Mouse (Mus musculus) MEL (cell line): ENCODE data around the gene Efr3b.

ENCODE experiments used
- CTCF ChIP-seq, 3 experiments: IDR thresholded peaks in 2 of 3; conservative IDR thresholded peaks in 1 of 3; 2 replicates each; pipeline ENCODE4 v1.5.1; 2011 to 2012; ENCODE audit warnings: low read length in 3 of 3, low read depth in 2 of 3, mild to moderate bottlenecking in 2 of 3, improper control_type of control experiment in 1 of 3, inconsistent platforms in 1 of 3, mixed read lengths in 1 of 3, moderate library complexity in 1 of 3; ENCODE audit not compliant: control insufficient read depth in 1 of 3, insufficient read depth in 1 of 3, poor library complexity in 1 of 3, severe bottlenecking in 1 of 3
- E2F4 ChIP-seq: IDR thresholded peaks from 2 replicates; pipeline ENCODE4 v1.6.1; 2011; ENCODE audit warnings: low read depth, low read length, improper control_type of control experiment, borderline replicate concordance
- GATA1 ChIP-seq: IDR thresholded peaks from 2 replicates; pipeline ENCODE4 v1.6.1; 2011; ENCODE audit warnings: low read depth, low read length, improper control_type of control experiment
- JUND ChIP-seq: IDR thresholded peaks from 2 replicates; pipeline ENCODE4 v1.6.1; 2011; ENCODE audit warnings: low read depth, mild to moderate bottlenecking, improper control_type of control experiment, low read length
- MAX ChIP-seq: IDR thresholded peaks from 2 replicates; pipeline ENCODE4 v1.6.1; 2011; ENCODE audit warnings: low read length, improper control_type of control experiment
- MXI1 ChIP-seq: IDR thresholded peaks from 2 replicates; pipeline ENCODE4 v1.6.1; 2011; ENCODE audit warnings: mild to moderate bottlenecking, low read depth, low read length, improper control_type of control experiment
- MYB ChIP-seq: IDR thresholded peaks from 2 replicates; pipeline ENCODE4 v1.6.1; 2011; ENCODE audit warnings: mild to moderate bottlenecking, low read depth, low read length, improper control_type of control experiment
- POLR2A ChIP-seq, 2 experiments: IDR thresholded peaks; 2 replicates each; pipeline ENCODE4 v1.6.1; 2011 to 2012; ENCODE audit warnings: low read length in 2 of 2, mild to moderate bottlenecking in 2 of 2, control low read depth in 1 of 2, improper control_type of control experiment in 1 of 2, low read depth in 1 of 2, moderate library complexity in 1 of 2; ENCODE audit not compliant: control insufficient read depth in 1 of 2, insufficient read depth in 1 of 2, poor library complexity in 1 of 2
- POLR2AphosphoS5 ChIP-seq: IDR thresholded peaks from 2 replicates; pipeline ENCODE4 v1.6.1; 2012; ENCODE audit warnings: low read depth, borderline replicate concordance, mild to moderate bottlenecking, inconsistent platforms, low read length, moderate library complexity, mixed read lengths
- RCOR1 ChIP-seq: IDR thresholded peaks from 2 replicates; pipeline ENCODE4 v1.6.1; 2012; ENCODE audit warnings: low read depth, mild to moderate bottlenecking, inconsistent platforms, low read length, improper control_type of control experiment
- USF2 ChIP-seq, 2 experiments: IDR thresholded peaks; 2 replicates each; pipeline ENCODE4 v1.6.1; 2011 to 2012; ENCODE audit warnings: improper control_type of control experiment in 2 of 2, low read length in 2 of 2, borderline replicate concordance in 1 of 2, inconsistent platforms in 1 of 2, low read depth in 1 of 2, mild to moderate bottlenecking in 1 of 2; ENCODE audit not compliant: insufficient read depth in 1 of 2
- ZC3H11A ChIP-seq: IDR thresholded peaks from 2 replicates; pipeline ENCODE4 v1.6.1; 2012; ENCODE audit warnings: low read depth, mild to moderate bottlenecking, inconsistent platforms, low read length, improper control_type of control experiment

DNA sequence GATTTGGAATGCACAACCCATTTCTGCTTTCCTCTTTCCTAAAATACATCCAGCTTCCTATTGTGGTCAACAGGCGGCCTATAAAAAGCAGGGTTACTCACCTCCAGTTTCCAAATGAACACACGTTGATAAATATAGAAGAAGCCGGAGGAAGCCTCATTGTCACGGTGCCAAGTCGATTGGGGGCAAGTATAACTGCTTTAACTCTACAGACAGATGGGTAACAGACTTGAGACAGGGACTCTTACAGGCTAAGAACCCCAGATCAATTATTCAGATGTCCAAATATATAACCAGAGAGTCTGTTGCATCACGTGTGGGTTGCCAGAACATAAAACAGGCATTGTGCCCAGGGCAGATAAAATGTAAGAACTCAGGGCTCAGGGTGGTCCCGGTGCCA, 15.9 kb downstream of the Efr3b start:
- no peak for TF ChIP-seq E2F4
- no peak for TF ChIP-seq GATA1
- no peak for TF ChIP-seq POLR2AphosphoS5
- no peak for TF ChIP-seq CTCF (IDR thresholded peaks at IDR 0.05 in 2 of 3, conservative IDR thresholded peaks at IDR 0.05 in 1 of 3; ENCODE audit: control insufficient read depth in 1 of 3, insufficient read depth in 1 of 3, low read depth in 2 of 3, low read length in 3 of 3, poor library complexity in 1 of 3, severe bottlenecking in 1 of 3)
- no peak for TF ChIP-seq USF2 (IDR thresholded peaks at IDR 0.05; ENCODE audit: borderline replicate concordance in 1 of 2, insufficient read depth in 1 of 2, low read depth in 1 of 2, low read length in 2 of 2)
- TF ChIP-seq MAX, result no peak
- no peak for TF ChIP-seq ZC3H11A
- no peak for TF ChIP-seq POLR2A (IDR thresholded peaks at IDR 0.05; ENCODE audit: control insufficient read depth in 1 of 2, insufficient read depth in 1 of 2, low read depth in 1 of 2, low read length in 2 of 2, poor library complexity in 1 of 2)
- no peak for TF ChIP-seq MXI1
- no peak for TF ChIP-seq JUND
- no peak for TF ChIP-seq MYB
- TF ChIP-seq RCOR1, result no peak
